Mouse (Mus musculus) liver, embryonic 14.5 days (tissue): ENCODE measurements around the gene Bglap2.

Source experiments
- CTCF ChIP-seq: IDR thresholded peaks from 2 replicates; pipeline ENCODE4 v1.5.1; 2016; ENCODE audit warnings: antibody characterized with exemption, low read depth, control low read depth
- EP300 ChIP-seq: IDR thresholded peaks from 2 replicates; pipeline ENCODE4 v1.6.1; 2016; ENCODE audit warnings: antibody characterized with exemption, low read depth

GRCm38 (mm10) chr3:88384364-88384763 lies 5.9 kb upstream of the Bglap2 start, which contains the start of gene Bglap:
- TF ChIP-seq CTCF (no peak), EP300 (no peak)
